Mouse (Mus musculus): ENCODE results near the gene Cry2. TPM values are rescaled to one million over a fixed set of nuclear protein-coding genes. Genes with fewer than 3 reads are reported as not detected.

Cry2 gene
- polyA plus RNA-seq, 1 experiment from 2014 or later = 37.7 TPM

- H3K4me3 ChIP-seq = no peak overlapping the region
- H3K4me1 ChIP-seq (replicated peaks) = peaks cover 3% of the 10 kb centered on the region; the same call in 1 of the 2 replicates
- ATAC-seq (ENCODE audit: low read depth) = no peak
- H3K9ac ChIP-seq = no peak overlapping the region
- 89% methylated on average over 4 of the region's 4 CpGs for WGBS
- H3K4me2 ChIP-seq = no peak overlapping the region
- no peak overlapping the region for H3K27ac ChIP-seq (replicated peaks)
- H3K36me3 ChIP-seq = no peaks in the 10 kb centered on the region
- H3K27me3 ChIP-seq = no peaks in the 10 kb centered on the region
- H3K9me3 ChIP-seq = no peaks in the 10 kb centered on the region
Observed at GRCm38 (mm10) chr2:92443313-92443712, 9.5 kb upstream of the Cry2 start.

GRCm38 (mm10) chr2:92442419-92443001 lies 8.7 kb upstream of the Cry2 start:
- no peaks in the 10 kb centered on the region for H3K9me3 ChIP-seq
- H3K9ac ChIP-seq = no peak overlapping the region
- no peak for ATAC-seq (ENCODE audit: low read depth)
- WGBS = 82% methylated on average over 12 of the region's 12 CpGs
- H3K36me3 ChIP-seq = no peaks in the 10 kb centered on the region
- no peak overlapping the region for H3K4me2 ChIP-seq
- peaks cover 6% of the 10 kb centered on the region; the same call in 1 of the 2 replicates for H3K4me1 ChIP-seq (replicated peaks)
- H3K4me3 ChIP-seq = no peak overlapping the region
- no peaks in the 10 kb centered on the region for H3K27me3 ChIP-seq
- H3K27ac ChIP-seq (replicated peaks) = no peak overlapping the region

GRCm38 (mm10) chr2:92440432-92440831 lies 6.6 kb upstream of the Cry2 start:
- Histone ChIP-seq H3K4me1 (replicated peaks) (peaks cover 6% of the 10 kb centered on the region; the same call in 1 of the 2 replicates), H3K9ac (no peak overlapping the region), H3K4me2 (no peak overlapping the region), H3K36me3 (no peaks in the 10 kb centered on the region), H3K4me3 (no peak overlapping the region), H3K27me3 (peaks cover under 1% of the 10 kb centered on the region; the same call in 1 of the 2 replicates), H3K27ac (replicated peaks) (no peak overlapping the region), H3K9me3 (no peaks in the 10 kb centered on the region)
- WGBS = 52% methylated on average over 6 of the region's 6 CpGs
- no peak for ATAC-seq (ENCODE audit: low read depth)

- no peak overlapping the region for H3K9ac ChIP-seq
- H3K4me1 ChIP-seq (replicated peaks) = peaks cover 16% of the 10 kb centered on the region
- no peaks in the 10 kb centered on the region for H3K36me3 ChIP-seq
- no peak for ATAC-seq (ENCODE audit: low read depth)
- no peak overlapping the region for H3K4me2 ChIP-seq
- peaks cover 6% of the 10 kb centered on the region; the same call in 1 of the 2 replicates for H3K27me3 ChIP-seq
- no peak overlapping the region for H3K4me3 ChIP-seq
- no peaks in the 10 kb centered on the region for H3K9me3 ChIP-seq
- no peak overlapping the region for H3K27ac ChIP-seq (replicated peaks)
- WGBS = 69% methylated on average over 3 of the region's 3 CpGs
Observed at GRCm38 (mm10) chr2:92438567-92438966, 4.7 kb upstream of the Cry2 start.

GRCm38 (mm10) chr2:92437875-92438274 lies 4.0 kb upstream of the Cry2 start:
- Histone ChIP-seq H3K4me1 (replicated peaks) (peaks cover 22% of the 10 kb centered on the region), H3K4me2 (peak overlapping the region; percentile 47), H3K9me3 (no peaks in the 10 kb centered on the region), H3K4me3 (peak overlapping the region; percentile 11; the same call in 1 of the 2 replicates), H3K27me3 (peaks cover 6% of the 10 kb centered on the region; the same call in 1 of the 2 replicates), H3K36me3 (no peaks in the 10 kb centered on the region), H3K9ac (no peak overlapping the region), H3K27ac (replicated peaks) (no peak overlapping the region)
- under 1% methylated on average over 5 of the region's 5 CpGs for WGBS
- no peak for ATAC-seq (ENCODE audit: low read depth)

GRCm38 (mm10) chr2:92437366-92437765 lies 3.5 kb upstream of the Cry2 start:
- Histone ChIP-seq H3K36me3 (no peaks in the 10 kb centered on the region), H3K4me2 (peak overlapping the region; percentile 47), H3K4me1 (replicated peaks) (peaks cover 24% of the 10 kb centered on the region), H3K27ac (replicated peaks) (no peak overlapping the region), H3K9me3 (no peaks in the 10 kb centered on the region), H3K27me3 (peaks cover 6% of the 10 kb centered on the region; the same call in 1 of the 2 replicates), H3K4me3 (no peak overlapping the region), H3K9ac (no peak overlapping the region)
- WGBS = 81% methylated on average over 4 of the region's 4 CpGs
- no peak for ATAC-seq (ENCODE audit: low read depth)

- peak overlapping the region; percentile 73; the same call in 1 of the 2 replicates for H3K4me3 ChIP-seq
- no peak overlapping the region for H3K27ac ChIP-seq (replicated peaks)
- peak overlapping the region; percentile 73 for H3K4me2 ChIP-seq
- ATAC-seq (ENCODE audit: low read depth) = no peak
- no peaks in the 10 kb centered on the region for H3K36me3 ChIP-seq
- H3K9me3 ChIP-seq = no peaks in the 10 kb centered on the region
- peaks cover 47% of the 10 kb centered on the region for H3K4me1 ChIP-seq (replicated peaks)
- peak overlapping the region; percentile 65 for H3K9ac ChIP-seq
- H3K27me3 ChIP-seq = peaks cover 6% of the 10 kb centered on the region; the same call in 1 of the 2 replicates
- 50% methylated on average over 6 of the region's 6 CpGs for WGBS
Observed at GRCm38 (mm10) chr2:92435023-92435422, 1.2 kb upstream of the Cry2 start.

- ATAC-seq (ENCODE audit: low read depth) = no peak
- peak overlapping the region; percentile 73 for H3K4me3 ChIP-seq
- H3K9ac ChIP-seq = peak overlapping the region; percentile 65
- peaks cover 6% of the 10 kb centered on the region; the same call in 1 of the 2 replicates for H3K27me3 ChIP-seq
- peak overlapping the region; percentile 73 for H3K4me2 ChIP-seq
- 7% methylated on average over 12 of the region's 12 CpGs for WGBS
- no peaks in the 10 kb centered on the region for H3K9me3 ChIP-seq
- H3K4me1 ChIP-seq (replicated peaks) = peaks cover 53% of the 10 kb centered on the region
- no peaks in the 10 kb centered on the region for H3K36me3 ChIP-seq
- H3K27ac ChIP-seq (replicated peaks) = peak overlapping the region; percentile 67
Observed at GRCm38 (mm10) chr2:92434375-92434745, 517 bp upstream of the Cry2 start.

GRCm38 (mm10) chr2:92432299-92433295 lies 1.2 kb downstream of the Cry2 start:
- Histone ChIP-seq H3K4me1 (replicated peaks) (peaks cover 67% of the 10 kb centered on the region), H3K4me2 (peak overlapping the region; percentile 73), H3K36me3 (no peaks in the 10 kb centered on the region), H3K9ac (peak overlapping the region; percentile 82), H3K27ac (replicated peaks) (peak overlapping the region; percentile 88), H3K9me3 (no peaks in the 10 kb centered on the region), H3K4me3 (peak overlapping the region; percentile 73), H3K27me3 (peaks cover 6% of the 10 kb centered on the region; the same call in 1 of the 2 replicates)
- WGBS = 34% methylated on average over 17 of the region's 17 CpGs
- ATAC-seq (ENCODE audit: low read depth) = no peak

- Histone ChIP-seq H3K9ac (peak overlapping the region; percentile 82), H3K27ac (replicated peaks) (peak overlapping the region; percentile 88), H3K4me3 (peak overlapping the region; percentile 73), H3K4me2 (peak overlapping the region; percentile 73), H3K9me3 (no peaks in the 10 kb centered on the region), H3K36me3 (no peaks in the 10 kb centered on the region), H3K4me1 (replicated peaks) (peaks cover 76% of the 10 kb centered on the region), H3K27me3 (peaks cover 6% of the 10 kb centered on the region; the same call in 1 of the 2 replicates)
- no peak for ATAC-seq (ENCODE audit: low read depth)
- 23% methylated on average over 11 of the region's 11 CpGs for WGBS
Observed at GRCm38 (mm10) chr2:92431611-92432179, 2.1 kb downstream of the Cry2 start.

- peak overlapping the region; percentile 73 for H3K4me3 ChIP-seq
- H3K9ac ChIP-seq = peak overlapping the region; percentile 82
- no peaks in the 10 kb centered on the region for H3K9me3 ChIP-seq
- peaks cover 83% of the 10 kb centered on the region for H3K4me1 ChIP-seq (replicated peaks)
- 60% methylated on average over 21 of the region's 21 CpGs for WGBS
- H3K36me3 ChIP-seq = peaks cover 2% of the 10 kb centered on the region; the same call in 1 of the 2 replicates
- peak; percentile 21 for ATAC-seq (ENCODE audit: low read depth)
- peak overlapping the region; percentile 73 for H3K4me2 ChIP-seq
- peak overlapping the region; percentile 88 for H3K27ac ChIP-seq (replicated peaks)
- peaks cover 6% of the 10 kb centered on the region; the same call in 1 of the 2 replicates for H3K27me3 ChIP-seq
Observed at GRCm38 (mm10) chr2:92430723-92431541, 2.9 kb downstream of the Cry2 start.
